Mouse (Mus musculus) lung, adult 18-20 months (tissue): Measurements from ENCODE around the gene Cxxc4.

Experiments
- DNase-seq, 2 experiments: peaks; one replicate each; pipeline ENCODE4 v3.0.0; 2022; ENCODE audit warnings: mixed read lengths in 2 of 2

The Cxxc4 gene

GRCm38 (mm10) chr3:134254221-134254620, 17.9 kb downstream of the Cxxc4 start:
- peak in 1 of 2 experiments; percentile 4 for DNase-seq

DNA sequence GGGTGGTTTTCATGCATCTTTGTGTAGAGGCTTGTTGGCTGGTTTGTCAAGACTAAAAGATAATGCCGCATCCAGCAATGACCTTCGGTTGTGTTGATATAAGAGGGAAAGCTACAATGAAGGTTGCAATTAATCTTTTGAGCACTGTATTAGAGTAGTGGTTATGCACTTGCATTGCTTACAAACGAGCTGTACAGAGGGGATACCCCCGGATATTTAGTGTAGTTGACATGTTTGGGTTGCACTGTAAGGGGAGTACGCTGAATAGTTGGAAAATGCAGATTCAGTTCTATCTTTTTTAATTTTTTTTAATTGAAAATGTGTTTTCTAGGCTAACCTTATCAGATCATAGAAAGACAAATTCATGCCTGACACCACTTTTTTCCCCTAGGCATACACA, 22.4 kb downstream of the Cxxc4 start:
- no peak for DNase-seq

DNA sequence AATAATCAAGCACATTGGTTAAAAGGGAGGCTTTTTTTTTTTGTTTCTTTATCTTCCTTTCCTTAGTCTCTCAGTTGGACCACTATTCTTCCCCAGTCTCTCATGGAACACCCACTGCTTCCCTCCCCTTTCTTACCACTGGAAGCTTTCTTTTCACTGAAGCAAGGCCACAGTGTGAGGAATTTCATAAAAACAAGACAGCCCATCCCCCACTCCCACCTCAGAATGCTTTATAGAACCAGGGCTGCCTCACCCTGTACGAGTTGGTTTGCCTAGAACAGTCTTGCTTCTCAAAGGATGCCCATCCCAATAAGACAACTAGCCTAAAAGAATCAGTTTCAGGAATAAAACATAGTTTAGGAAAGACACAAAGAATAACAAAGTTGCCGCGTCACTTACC, 23.0 kb downstream of the Cxxc4 start:
- no peak for DNase-seq

DNA sequence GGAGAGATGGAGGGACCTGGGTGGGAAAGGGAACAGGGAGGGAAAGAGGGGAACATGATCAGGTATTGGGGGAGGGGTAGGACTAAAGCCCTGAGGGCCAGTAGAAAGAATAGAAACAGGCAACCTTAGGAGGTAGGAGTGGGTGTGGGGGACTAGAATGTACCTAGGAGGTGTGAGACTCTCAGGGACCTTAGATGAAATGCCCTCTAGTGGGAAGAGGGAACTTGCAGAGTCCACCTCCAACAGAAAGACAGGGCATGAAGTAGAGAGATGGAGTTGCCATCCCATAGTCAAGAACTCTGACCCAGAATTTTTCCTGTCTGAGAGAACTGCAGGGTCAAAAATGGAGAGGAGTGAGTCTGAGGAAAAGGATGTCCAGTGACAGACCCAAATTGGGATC, 43.4 kb downstream of the Cxxc4 start:
- DNase-seq, result no peak

GRCm38 (mm10) chr3:134281527-134282370, 45.5 kb downstream of the Cxxc4 start:
- DNase-seq, result no peak

GRCm38 (mm10) chr3:134295217-134295616, 58.9 kb downstream of the Cxxc4 start:
- no peak for DNase-seq

DNA sequence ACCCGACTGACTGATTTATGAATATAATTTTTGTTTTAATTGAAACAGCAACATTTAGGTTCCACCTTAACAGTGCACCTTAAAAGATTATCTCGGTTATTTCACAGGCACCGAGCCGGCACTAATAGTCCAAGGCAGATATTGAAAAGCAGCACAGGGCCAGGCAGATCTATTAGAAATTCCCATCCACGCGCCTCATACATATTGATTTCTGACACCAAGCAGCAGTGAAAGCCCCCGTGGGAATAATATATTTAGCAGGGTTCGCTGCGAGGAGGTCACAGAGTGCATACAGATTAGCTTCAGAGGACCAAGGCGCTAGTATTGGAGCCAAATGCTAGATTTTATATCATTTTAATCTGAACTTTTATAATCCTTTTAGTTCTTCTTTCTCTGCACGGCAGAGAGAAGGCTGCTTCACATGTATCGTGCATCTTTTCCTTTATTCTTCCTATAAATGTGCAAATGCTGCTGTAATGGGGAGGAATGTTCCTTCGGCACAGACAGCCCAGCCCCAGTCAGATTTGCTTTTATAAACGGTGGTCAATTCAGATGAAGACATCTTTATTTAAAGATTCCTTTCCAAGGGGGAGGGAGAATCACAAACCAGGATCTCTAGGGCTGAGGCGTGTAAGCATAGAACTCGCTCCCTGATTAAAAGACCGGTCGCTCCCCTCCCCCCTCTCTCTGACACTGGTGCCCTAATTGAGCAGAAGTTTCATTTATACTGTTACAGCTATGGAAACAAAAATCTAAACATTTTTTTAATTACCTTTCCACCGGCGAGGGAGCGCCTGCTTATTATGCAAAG, 66.6 kb downstream of the Cxxc4 start:
- no peak for DNase-seq

DNA sequence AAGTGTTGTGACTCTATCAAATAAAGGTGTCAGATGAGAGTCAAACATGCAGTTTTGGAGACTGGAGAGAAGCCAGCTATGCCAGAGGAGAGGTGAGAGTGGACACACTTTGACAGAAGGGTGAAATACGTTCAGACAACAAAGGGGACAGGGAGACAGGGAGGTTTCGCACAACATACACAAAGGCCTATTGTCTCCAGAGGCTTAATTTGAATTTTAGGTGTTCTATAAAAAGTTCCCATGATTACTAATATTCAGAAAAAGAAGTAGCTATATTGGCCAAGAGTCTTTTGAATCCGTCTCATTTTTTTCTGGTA, 67.2 kb downstream of the Cxxc4 start:
- DNase-seq, result no peak

DNA sequence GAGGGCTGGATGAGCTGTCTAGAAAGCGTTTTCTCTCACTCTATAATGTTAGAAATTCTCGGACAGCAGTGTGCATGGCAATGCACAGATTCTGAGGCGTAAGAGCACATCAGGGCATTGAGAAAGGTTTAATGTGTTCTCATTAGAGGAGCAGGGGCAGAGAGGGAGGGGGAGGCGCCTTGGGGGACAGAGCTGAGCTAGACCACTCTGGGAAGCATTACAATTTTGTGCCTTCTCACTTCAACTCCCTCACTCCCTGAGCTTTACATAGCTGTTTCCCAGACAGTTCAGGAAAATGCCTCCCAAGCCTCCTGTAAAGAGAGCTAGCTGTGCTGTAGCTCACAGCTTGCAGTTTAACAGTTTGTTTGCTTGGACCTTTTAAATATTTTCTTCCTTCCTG, 70.2 kb downstream of the Cxxc4 start:
- DNase-seq, result no peak

GRCm38 (mm10) chr3:134307801-134308200, 71.5 kb downstream of the Cxxc4 start:
- DNase-seq, result no peak
